Mouse (Mus musculus) heart, adult 2 months (tissue): ENCODE results near the gene Gtf3c6. TPM values are rescaled to one million over a fixed set of nuclear protein-coding genes. Genes with fewer than 3 reads are reported as not detected.
A peak's percentile ranks its signal among the peaks of the same experiment; 100 is the strongest.

Experiments
- DNase-seq, 2 experiments: peaks; one replicate each; pipeline ENCODE4 v3.0.0; 2021
- H3K27ac ChIP-seq: fragments of 200-600 bp; 2 replicates; pipeline ENCODE4 v1.8.1; 2022
- H3K27me3 ChIP-seq: fragments of 200-500 bp; 2 replicates; pipeline ENCODE4 v1.6.1; 2012; ENCODE audit warnings: mild to moderate bottlenecking, low read length, inconsistent platforms, mixed read lengths; ENCODE audit not compliant: control insufficient read depth, insufficient read depth
- H3K36me3 ChIP-seq: fragments of 200-500 bp; 2 replicates; pipeline ENCODE4 v1.6.1; 2012; ENCODE audit warnings: low read length, inconsistent platforms; ENCODE audit not compliant: control insufficient read depth, insufficient read depth
- H3K4me1 ChIP-seq: fragments of 200-500 bp; 2 replicates; pipeline ENCODE4 v1.6.1; 2011; ENCODE audit warnings: low read length; ENCODE audit not compliant: control insufficient read depth, insufficient read depth
- H3K4me3 ChIP-seq: fragments of 200-600 bp; 2 replicates; pipeline ENCODE4 v1.8.1; 2022
- H3K79me2 ChIP-seq: fragments of 200-500 bp; replicated peaks from 2 replicates; pipeline ENCODE4 v1.6.1; 2012; ENCODE audit warnings: mild to moderate bottlenecking, inconsistent platforms, low read length, moderate library complexity, mixed read lengths; ENCODE audit not compliant: control insufficient read depth, insufficient read depth
- H3K9ac ChIP-seq: fragments of 200-500 bp; 2 replicates; pipeline ENCODE4 v1.6.1; 2012; ENCODE audit warnings: low read depth, mild to moderate bottlenecking, control low read depth, inconsistent platforms, low read length, mixed read lengths
- CTCF ChIP-seq: fragments of 200-600 bp; IDR thresholded peaks from 2 replicates; pipeline ENCODE4 v1.8.1; 2022; ENCODE audit warnings: antibody characterized with exemption, mild to moderate bottlenecking, moderate library complexity
- EP300 ChIP-seq: fragments of 200-500 bp; IDR thresholded peaks from 2 replicates; pipeline ENCODE4 v1.6.1; 2011; ENCODE audit warnings: low read depth, low read length, control low read depth; ENCODE audit not compliant: insufficient read depth
- POLR2A ChIP-seq: fragments of 200-500 bp; IDR thresholded peaks from 2 replicates; pipeline ENCODE4 v1.6.1; 2011; ENCODE audit warnings: mild to moderate bottlenecking, low read depth, low read length, control low read depth; ENCODE audit not compliant: insufficient read depth
- WGBS: fragments of 180-500 bp; shearing (Covaris S2); methylation state at CpG from one replicate; pipeline ENCODE4 v1.1.7; 2018; 5-methylcytosine and 5-hydroxymethylcytosine counted together
- intact Hi-C: fragments of 180-260 bp; cut with DNase I; formaldehyde crosslinking; loops from one replicate; pipeline ENCODE4 v1.15.1; 2025
- polyA plus RNA-seq: library from polyadenylated mRNA; depleted of rRNA; stranded (reverse); fragments of >200 nt; gene quantifications from 2 replicates; pipeline ENCODE4 v1.2.3, GENCODE M21; 2012; rRNA removed
- total RNA-seq, 2 experiments: library from RNA; stranded (reverse); gene quantifications; 2 replicates each; pipeline ENCODE4 v1.2.3; 2021

Gtf3c6 gene
- total and polyA plus RNA-seq, 3 experiments, result 10.5 to 23.9 (median 21.0) TPM

DNA sequence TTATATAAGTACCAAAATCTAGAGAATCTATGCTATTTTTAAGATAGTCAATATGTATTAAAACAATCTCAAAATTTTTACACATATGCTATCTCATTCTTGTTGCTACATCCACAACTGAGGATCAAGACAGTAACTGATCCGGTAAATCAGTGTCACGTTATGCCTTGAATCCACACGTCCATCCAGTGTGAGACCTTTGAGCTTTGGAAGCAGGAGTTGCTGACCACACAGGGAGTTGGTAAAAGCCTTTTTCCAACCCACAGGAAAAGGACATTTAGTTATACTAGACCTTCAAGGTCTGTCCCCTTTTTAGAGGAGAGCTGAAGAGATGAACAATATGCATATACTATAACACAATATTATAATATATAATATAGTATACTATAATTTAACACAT lies 24.7 kb downstream of the Gtf3c6 start:
- WGBS, result 90% methylated on average over 3 of the region's 3 CpGs
- Histone ChIP-seq H3K27me3 (no peaks in the 10 kb centered on the region), H3K36me3 (no peaks in the 10 kb centered on the region), H3K4me1 (no peaks in the 10 kb centered on the region), H3K4me3 (no peak overlapping the region), H3K79me2 (no peaks in the 10 kb centered on the region), H3K9ac (no peak overlapping the region), H3K27ac (no peak overlapping the region)
- no peak for DNase-seq
- intact Hi-C loops, result no loop called here
- TF ChIP-seq EP300 (no peak), CTCF (no peak)

DNA sequence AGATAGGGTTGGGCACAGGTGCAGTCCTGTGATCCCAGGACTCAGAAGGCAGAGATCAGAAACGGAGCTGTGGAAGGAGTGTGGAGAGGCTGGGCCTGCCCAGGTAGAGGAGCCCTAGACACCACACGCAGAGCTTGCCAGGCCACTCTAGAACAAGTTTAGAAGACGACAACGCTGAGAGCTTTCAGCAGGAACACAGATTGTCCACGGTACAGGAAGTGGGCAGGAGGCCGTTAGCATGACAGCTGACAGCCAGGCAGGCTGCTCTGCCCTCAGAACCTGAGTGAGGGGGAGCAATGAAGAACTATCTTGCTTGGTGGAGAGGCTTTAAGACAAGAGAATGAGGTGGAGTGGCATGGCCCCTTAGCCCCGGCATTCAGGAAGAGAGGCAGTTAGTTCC lies 25.5 kb downstream of the Gtf3c6 start:
- no peaks in the 10 kb centered on the region for H3K4me1 ChIP-seq
- no peaks in the 10 kb centered on the region for H3K79me2 ChIP-seq
- no peak overlapping the region for H3K27ac ChIP-seq
- no peaks in the 10 kb centered on the region for H3K36me3 ChIP-seq
- no peak overlapping the region for H3K4me3 ChIP-seq
- TF ChIP-seq EP300 (no peak), POLR2A (no peak), CTCF (no peak)
- no peak overlapping the region for H3K9ac ChIP-seq
- intact Hi-C loops, result no loop called here
- WGBS, result 51% methylated on average over 7 of the region's 7 CpGs
- H3K27me3 ChIP-seq, result no peaks in the 10 kb centered on the region
- DNase-seq, result no peak

DNA sequence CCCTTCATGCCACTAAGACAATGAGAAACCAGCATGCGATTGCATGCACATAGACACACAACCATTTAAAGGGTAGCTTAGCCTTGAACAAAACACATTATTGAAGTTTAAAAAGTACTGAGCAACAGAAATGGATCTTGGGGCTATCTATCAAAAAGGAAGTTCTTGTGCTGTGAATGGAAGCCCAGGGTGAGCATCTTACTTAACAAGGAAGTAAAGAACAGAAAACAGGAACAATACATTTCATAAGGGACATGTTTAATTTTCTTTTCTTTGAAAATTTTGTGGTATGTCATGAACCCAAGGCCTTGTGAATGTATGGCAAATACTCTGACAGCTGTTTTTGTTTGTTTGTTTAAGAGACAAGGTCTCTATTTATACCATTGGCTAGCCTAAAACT lies 28.2 kb downstream of the Gtf3c6 start:
- 97% methylated on average over 1 of the region's 1 CpGs for WGBS
- intact Hi-C loops, result no loop called here
- Histone ChIP-seq H3K79me2 (no peaks in the 10 kb centered on the region), H3K27ac (no peak overlapping the region), H3K36me3 (no peaks in the 10 kb centered on the region), H3K4me1 (no peaks in the 10 kb centered on the region), H3K4me3 (no peak overlapping the region), H3K9ac (no peak overlapping the region), H3K27me3 (no peaks in the 10 kb centered on the region)
- TF ChIP-seq POLR2A, result no peak
- TF ChIP-seq CTCF, result no peak
- TF ChIP-seq EP300, result no peak
- no peak for DNase-seq

DNA sequence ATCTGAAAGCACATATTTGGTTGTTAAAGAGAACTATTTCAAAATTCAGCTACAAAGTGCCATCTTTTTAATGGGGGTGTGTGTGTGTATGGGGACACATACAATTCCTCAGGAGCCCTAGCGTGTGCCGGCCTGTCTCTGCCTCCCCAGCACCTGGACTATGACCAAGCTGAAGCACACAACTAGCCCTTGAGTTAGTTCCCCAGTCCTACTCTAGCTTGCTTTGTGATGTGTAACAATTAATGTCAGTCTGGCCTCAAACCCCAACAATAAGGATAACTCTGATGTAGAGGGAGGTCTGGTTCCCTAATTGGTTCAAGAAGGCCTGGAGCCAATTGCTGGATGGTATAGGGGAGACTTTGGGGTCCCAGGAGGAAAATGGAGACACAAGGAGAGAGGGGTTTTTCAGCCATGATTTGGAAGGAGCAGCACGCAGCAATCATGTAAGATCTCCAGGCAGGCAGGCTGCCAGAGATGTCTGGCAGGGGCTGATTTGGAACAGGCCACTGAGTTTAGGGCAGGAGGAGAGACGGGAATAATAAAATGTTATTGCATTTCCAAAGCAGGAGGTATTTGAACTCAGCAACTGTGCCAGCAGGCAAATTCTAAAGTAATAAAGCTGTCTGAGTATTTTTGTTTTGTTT lies 30.1 kb downstream of the Gtf3c6 start:
- intact Hi-C loops, result no loop called here
- Histone ChIP-seq H3K4me1 (no peaks in the 10 kb centered on the region), H3K27me3 (no peaks in the 10 kb centered on the region), H3K4me3 (no peak overlapping the region), H3K27ac (no peak overlapping the region), H3K9ac (no peak overlapping the region), H3K36me3 (no peaks in the 10 kb centered on the region), H3K79me2 (no peaks in the 10 kb centered on the region)
- no peak for TF ChIP-seq POLR2A
- TF ChIP-seq EP300, result no peak
- TF ChIP-seq CTCF, result no peak
- 85% methylated on average over 4 of the region's 4 CpGs for WGBS
- DNase-seq, result no peak

DNA sequence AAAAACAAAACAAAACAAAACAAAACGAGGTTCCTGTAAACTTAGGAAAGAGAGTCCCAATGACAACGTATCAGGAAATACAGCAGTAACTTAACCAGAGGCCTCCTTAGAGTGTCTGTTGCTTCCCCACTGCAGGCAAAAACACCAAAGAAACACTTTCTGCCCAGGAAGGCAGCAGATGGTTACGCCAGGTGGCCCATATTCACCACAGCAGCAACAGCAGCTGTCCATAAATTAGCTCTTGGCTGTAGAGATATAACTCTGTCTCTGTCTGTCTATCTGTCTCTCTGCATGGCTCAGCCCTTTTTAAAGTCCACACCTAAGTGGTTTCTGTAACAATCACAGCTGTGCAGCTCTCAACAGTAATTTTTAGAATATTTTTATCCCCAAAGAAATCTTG lies 39.0 kb downstream of the Gtf3c6 start:
- no peak for TF ChIP-seq CTCF
- WGBS, result 76% methylated on average over 3 of the region's 3 CpGs
- intact Hi-C loops, result no loop called here

DNA sequence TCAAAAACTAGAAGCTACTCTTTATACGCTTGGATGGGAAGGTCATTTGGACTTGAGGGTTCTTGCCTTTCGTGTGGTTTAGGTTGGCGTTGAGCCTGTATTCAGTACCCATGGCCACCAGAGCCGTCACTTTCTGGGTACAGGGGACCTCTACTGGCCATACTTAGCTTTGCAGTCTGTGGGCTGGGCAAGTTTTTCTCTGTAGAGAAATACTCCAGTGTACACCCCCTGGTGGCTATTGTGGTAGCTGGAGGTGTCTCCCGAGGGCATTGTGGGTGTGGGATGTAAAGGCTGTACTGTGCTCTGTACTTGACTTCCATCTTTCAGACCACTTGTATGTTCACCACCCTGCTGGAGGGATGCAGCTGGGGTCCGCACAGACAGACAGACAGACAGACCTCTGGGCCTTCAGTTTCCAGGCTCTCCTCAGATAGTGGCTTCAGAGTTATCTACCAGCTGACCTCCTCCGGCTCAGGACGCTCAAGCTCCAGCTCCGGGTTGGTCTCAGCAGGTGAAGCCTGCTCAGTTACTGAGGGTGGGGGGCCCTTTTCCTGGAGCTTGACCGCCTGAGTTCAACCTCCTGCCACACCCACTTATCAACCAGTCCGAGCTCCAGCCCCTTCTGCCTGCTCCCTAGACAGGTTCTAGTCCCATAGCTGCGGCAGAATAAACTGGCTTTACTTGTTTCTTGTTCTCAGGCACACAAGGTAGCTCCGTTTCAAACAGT lies 45.3 kb downstream of the Gtf3c6 start:
- peak; percentile 83 to 87 for DNase-seq
- TF ChIP-seq CTCF (peak; percentile 92), POLR2A (no peak), EP300 (peak; percentile 82)
- no peak overlapping the region for H3K9ac ChIP-seq
- H3K27ac ChIP-seq, result no peak overlapping the region
- no peaks in the 10 kb centered on the region for H3K4me1 ChIP-seq
- H3K4me3 ChIP-seq, result no peak overlapping the region
- H3K79me2 ChIP-seq, result no peaks in the 10 kb centered on the region
- no peaks in the 10 kb centered on the region for H3K27me3 ChIP-seq
- WGBS, result 29% methylated on average over 13 of the region's 13 CpGs
- intact Hi-C loops, result loop anchor here (1.0 to 5.0 kb wide), 3 partner anchors 70 to 158 kb away; partner anchors contain the start of gene Slc16a10
- no peaks in the 10 kb centered on the region for H3K36me3 ChIP-seq

More for the DNA sequence above, 39.0 kb downstream of the Gtf3c6 start:
- no peaks in the 10 kb centered on the region for H3K4me1 ChIP-seq
- no peak for DNase-seq
- H3K9ac ChIP-seq, result no peak overlapping the region
- H3K36me3 ChIP-seq, result no peaks in the 10 kb centered on the region
- no peaks in the 10 kb centered on the region for H3K79me2 ChIP-seq
- H3K4me3 ChIP-seq, result no peak overlapping the region
- no peaks in the 10 kb centered on the region for H3K27me3 ChIP-seq
- H3K27ac ChIP-seq, result no peak overlapping the region

Other genes with a start within 250 kb of the Gtf3c6 start
- gene Mfsd4b1, start 232.8 kb downstream of the Gtf3c6 start, total RNA-seq, result 1 to 10 TPM; 1.7 to 2.5 TPM
- 3.3 and 4.2 TPM in 2 replicates for gene Mfsd4b1, start 232.8 kb downstream of the Gtf3c6 start, polyA plus RNA-seq
- gene Slc16a10, start 115.8 kb downstream of the Gtf3c6 start, total RNA-seq, result 10 to 100 TPM; 21.0 to 21.9 TPM
- 15.3 and 28.3 TPM in 2 replicates for gene Slc16a10, start 115.8 kb downstream of the Gtf3c6 start, polyA plus RNA-seq
- 10 to 100 TPM in 1 of 2 experiments, 1 to 10 TPM in 1; 9.4 to 12.4 TPM for gene Rpf2, start 11.1 kb downstream of the Gtf3c6 start, total RNA-seq
- 2.5 and 5.4 TPM in 2 replicates for gene Rpf2, start 11.1 kb downstream of the Gtf3c6 start, polyA plus RNA-seq
- 100 to 1,000 TPM in 1 of 2 experiments, 10 to 100 TPM in 1; 98.5 to 114 TPM for gene Amd1, start 44.1 kb upstream of the Gtf3c6 start, total RNA-seq
- gene Amd1, start 44.1 kb upstream of the Gtf3c6 start, polyA plus RNA-seq, result 26.1 and 83.2 TPM in 2 replicates
- gene Cdk19, start 81.5 kb upstream of the Gtf3c6 start, total RNA-seq, result 10 to 100 TPM; 11.5 to 15.2 TPM
- 5.2 and 8.6 TPM in 2 replicates for gene Cdk19, start 81.5 kb upstream of the Gtf3c6 start, polyA plus RNA-seq